Comparison of ENCODE assay signal across 8 mouse cellular contexts in the genomic region with DNA sequence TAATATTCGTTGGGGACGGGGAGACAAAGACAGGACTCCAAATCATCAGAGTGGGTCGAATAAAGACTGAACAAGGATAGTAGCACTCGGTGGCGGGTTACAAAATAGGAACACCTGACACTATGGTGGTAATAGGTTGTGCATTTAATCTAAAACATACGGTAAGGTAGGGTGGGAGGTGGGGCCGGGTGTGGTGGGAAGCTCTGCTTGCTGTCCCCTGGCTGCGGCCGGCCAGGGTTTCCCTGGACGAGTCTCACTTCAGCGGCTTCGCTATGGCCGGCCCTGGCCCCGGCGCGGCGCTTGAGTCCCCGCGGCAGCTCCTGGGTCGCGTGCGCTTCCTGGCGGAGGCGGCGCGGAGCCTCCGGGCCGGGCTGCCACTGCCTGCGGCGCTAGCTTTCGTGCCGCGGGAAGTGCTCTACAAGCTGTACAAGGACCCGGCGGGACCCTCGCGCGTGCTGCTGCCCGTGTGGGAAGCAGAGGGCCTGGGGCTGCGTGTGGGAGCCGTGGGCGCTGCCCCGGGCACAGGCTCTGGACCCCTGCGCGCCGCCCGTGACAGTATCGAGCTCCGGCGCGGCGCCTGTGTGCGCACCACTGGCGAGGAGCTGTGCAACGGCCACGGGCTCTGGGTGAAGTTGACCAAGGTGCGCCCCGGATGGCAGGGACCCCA. TPM values are rescaled to one million over a fixed set of nuclear protein-coding genes. Genes with fewer than 3 reads are reported as not detected.
DNase-seq lines count a peak whose midpoint lies in the region; ATAC-seq and TF ChIP-seq lines count a peak whose summit lies in the region.

TSS of gene Hectd3 (plus strand) at position 187 of the 667 bp plus-strand sequence.

- WGBS in embryonic facial prominence, embryonic 14.5 days, result 2% methylated on average over 37 of the region's 58 CpGs
- under 1% methylated on average over 58 of the region's 58 CpGs for WGBS in heart, embryonic 12.5 days
- WGBS in kidney, embryonic 15.5 days, result under 1% methylated on average over 57 of the region's 58 CpGs
- WGBS in liver, embryonic 13.5 days (ENCODE audit: insufficient replicate concordance), result under 1% methylated on average over 57 of the region's 58 CpGs

- H3K4me2 ChIP-seq in embryonic facial prominence, embryonic 14.5 days (ENCODE audit: low read depth, low read length), result peak within 1 kb of the TSS; percentile 98
- H3K4me2 ChIP-seq in heart, embryonic 12.5 days, result peak within 1 kb of the TSS; percentile 97
- H3K4me2 ChIP-seq in kidney, embryonic 15.5 days, result peak within 1 kb of the TSS; percentile 98
- H3K4me2 ChIP-seq in liver, embryonic 13.5 days, result peak within 1 kb of the TSS; percentile 92

- H3K4me3 ChIP-seq in embryonic facial prominence, embryonic 14.5 days (ENCODE audit: low read depth, low read length), result peak within 1 kb of the TSS; percentile 92
- peak within 1 kb of the TSS; percentile 87 for H3K4me3 ChIP-seq in heart, embryonic 12.5 days
- peak within 1 kb of the TSS; percentile 81 for H3K4me3 ChIP-seq in kidney, embryonic 15.5 days (replicated peaks)
- H3K4me3 ChIP-seq in liver, embryonic 13.5 days (replicated peaks), result peak within 1 kb of the TSS; percentile 99
- peak within 1 kb of the TSS; percentile 90 for H3K4me3 ChIP-seq in testis, adult 2 months (ENCODE audit: control insufficient read depth, low read depth, low read length)

- H3K9ac ChIP-seq in embryonic facial prominence, embryonic 14.5 days (ENCODE audit: low read depth, low read length), result peak within 1 kb of the TSS; percentile 77
- peak within 1 kb of the TSS; percentile 85 for H3K9ac ChIP-seq in heart, embryonic 12.5 days
- peak within 1 kb of the TSS; percentile 74 for H3K9ac ChIP-seq in kidney, embryonic 15.5 days
- H3K9ac ChIP-seq in liver, embryonic 13.5 days, result peak within 1 kb of the TSS; percentile 97

- H3K27ac ChIP-seq in embryonic facial prominence, embryonic 14.5 days (replicated peaks; ENCODE audit: low read depth, low read length), result no peak within 1 kb of the TSS; the same call in 1 of the 2 replicates
- peak within 1 kb of the TSS; percentile 77 for H3K27ac ChIP-seq in heart, embryonic 12.5 days (ENCODE audit: poor library complexity, severe bottlenecking)
- peak within 1 kb of the TSS; percentile 82 for H3K27ac ChIP-seq in kidney, embryonic 15.5 days
- H3K27ac ChIP-seq in liver, embryonic 13.5 days, result peak within 1 kb of the TSS; percentile 99
- H3K27ac ChIP-seq in testis, adult 2 months (ENCODE audit: control insufficient read depth, insufficient read depth, low read depth, low read length), result peak within 1 kb of the TSS; percentile 33

- ATAC-seq in CD4-positive, CD25-positive, alpha-beta regulatory T cell, adult 4 months, result peak; percentile 46
- peak; percentile 75 for ATAC-seq in embryonic facial prominence, embryonic 14.5 days (ENCODE audit: low read depth)
- peak; percentile 71 for ATAC-seq in heart, embryonic 12.5 days (ENCODE audit: insufficient number of reproducible peaks, low FRiP score)
- ATAC-seq in kidney, embryonic 15.5 days (replicated peaks; ENCODE audit: low FRiP score), result peak; percentile 77
- ATAC-seq in liver, embryonic 13.5 days (ENCODE audit: low read depth), result peak; percentile 64

- no peak for DNase-seq in adrenal gland, postnatal 4 days (ENCODE audit: low spot score in 2 of 2)
- peak; percentile 82 for DNase-seq in embryonic facial prominence, embryonic 14.5 days (ENCODE audit: low spot score)
- DNase-seq in liver, embryonic 13.5 days, result peak; percentile 68
- DNase-seq in natural killer cell, adult 2 months (ENCODE audit: low spot score in 2 of 2), result peak; percentile 41 to 53

- no peaks in the 10 kb centered on the region for H3K27me3 ChIP-seq in embryonic facial prominence, embryonic 14.5 days (replicated peaks; ENCODE audit: control insufficient read depth, insufficient read depth, low read length)
- H3K27me3 ChIP-seq in heart, embryonic 12.5 days (replicated peaks), result no peaks in the 10 kb centered on the region
- no peaks in the 10 kb centered on the region for H3K27me3 ChIP-seq in kidney, embryonic 15.5 days
- no peaks in the 10 kb centered on the region for H3K27me3 ChIP-seq in liver, embryonic 13.5 days
- H3K27me3 ChIP-seq in testis, adult 2 months (ENCODE audit: control insufficient read depth, insufficient read depth, low read length), result no peaks in the 10 kb centered on the region

- H3K9me3 ChIP-seq in embryonic facial prominence, embryonic 14.5 days (ENCODE audit: control insufficient read depth, low read length), result no peaks in the 10 kb centered on the region
- no peaks in the 10 kb centered on the region for H3K9me3 ChIP-seq in heart, embryonic 12.5 days (replicated peaks)
- H3K9me3 ChIP-seq in kidney, embryonic 15.5 days (replicated peaks), result no peaks in the 10 kb centered on the region
- no peaks in the 10 kb centered on the region for H3K9me3 ChIP-seq in liver, embryonic 13.5 days (replicated peaks)

- TF ChIP-seq POLR2A in testis, adult 2 months (IDR thresholded peaks at IDR 0.05; ENCODE audit: control insufficient read depth, low read depth, low read length), result no peak

- TF ChIP-seq CTCF in testis, adult 2 months (IDR thresholded peaks at IDR 0.05; ENCODE audit: control insufficient read depth, insufficient read depth, insufficient replicate concordance, low read depth, low read length), result no peak

- peaks cover 23% of the 10 kb centered on the region for H3K36me3 ChIP-seq in embryonic facial prominence, embryonic 14.5 days (ENCODE audit: control insufficient read depth, insufficient read depth, low read length)
- H3K36me3 ChIP-seq in heart, embryonic 12.5 days, result peaks cover 29% of the 10 kb centered on the region
- H3K36me3 ChIP-seq in kidney, embryonic 15.5 days, result peaks cover 29% of the 10 kb centered on the region
- H3K36me3 ChIP-seq in liver, embryonic 13.5 days, result peaks cover 53% of the 10 kb centered on the region
- H3K36me3 ChIP-seq in testis, adult 2 months (ENCODE audit: control insufficient read depth, insufficient read depth, low read length), result no peaks in the 10 kb centered on the region

- peaks cover 9% of the 10 kb centered on the region for H3K4me1 ChIP-seq in embryonic facial prominence, embryonic 14.5 days (ENCODE audit: control insufficient read depth, insufficient read depth, low read length)
- H3K4me1 ChIP-seq in heart, embryonic 12.5 days (replicated peaks), result peaks cover 22% of the 10 kb centered on the region
- peaks cover 31% of the 10 kb centered on the region for H3K4me1 ChIP-seq in kidney, embryonic 15.5 days
- H3K4me1 ChIP-seq in liver, embryonic 13.5 days (replicated peaks), result peaks cover 55% of the 10 kb centered on the region
- H3K4me1 ChIP-seq in testis, adult 2 months (ENCODE audit: control insufficient read depth, insufficient read depth, low read length), result peaks cover 23% of the 10 kb centered on the region

RNA-seq across cellular contexts. Expression of gene Hectd3, which starts in this region (rescaled TPM):
- 1 to 10 TPM; 8.8 to 8.9 TPM for polyA plus RNA-seq in CD4-positive, CD25-positive, alpha-beta regulatory T cell, adult 4 months (2017; shearing (Covaris generic))
- total RNA-seq in adrenal gland, postnatal 4 days (2021), result 10 to 100 TPM; 27.0 to 32.6 TPM
- polyA plus RNA-seq in embryonic facial prominence, embryonic 14.5 days (2014; fragmentation: Nextera tagmentation; extraction: Ambion mirVana), result 9.1 and 9.8 TPM in 2 replicates
- polyA plus RNA-seq in heart, embryonic 12.5 days (2016; fragmentation: Nextera tagmentation; extraction: Ambion mirVana), result 6.8 and 8.0 TPM in 2 replicates
- polyA plus RNA-seq in kidney, embryonic 15.5 days (2015; fragmentation: Nextera tagmentation; extraction: Ambion mirVana), result 9.0 and 10.2 TPM in 2 replicates
- polyA plus RNA-seq in liver, embryonic 13.5 days (2015; fragmentation: Nextera tagmentation; extraction: Ambion mirVana), result 7.8 and 7.9 TPM in 2 replicates
- 10.7 and 10.9 TPM in 2 replicates for polyA plus RNA-seq in testis, adult 2 months (2012; rRNA removed)

Comparison
In these comparisons a context has a peak if more than half of its experiments do, and no peak if none do; other contexts are left out.
1. DNase-seq: peak in embryonic facial prominence, embryonic 14.5 days (single experiment), liver, embryonic 13.5 days (single experiment) and natural killer cell, adult 2 months (2 of 2); none in adrenal gland, postnatal 4 days (0 of 2).
2. Peak in every context shown above with its lines, with median percentiles within 50 percentile points of each other: ATAC-seq, H3K4me2 ChIP-seq, H3K4me3 ChIP-seq and H3K9ac ChIP-seq.